Mouse (Mus musculus): Measurements from ENCODE around the gene Tmigd3. TPM values are rescaled to one million over a fixed set of nuclear protein-coding genes. Genes with fewer than 3 reads are reported as not detected.
A peak's percentile ranks its signal among the peaks of the same experiment; 100 is the strongest.

Gene Tmigd3
- under 1 TPM in 1 of 4 experiments, not detected in 3; 0.31 TPM for total RNA-seq (2022)

DNA sequence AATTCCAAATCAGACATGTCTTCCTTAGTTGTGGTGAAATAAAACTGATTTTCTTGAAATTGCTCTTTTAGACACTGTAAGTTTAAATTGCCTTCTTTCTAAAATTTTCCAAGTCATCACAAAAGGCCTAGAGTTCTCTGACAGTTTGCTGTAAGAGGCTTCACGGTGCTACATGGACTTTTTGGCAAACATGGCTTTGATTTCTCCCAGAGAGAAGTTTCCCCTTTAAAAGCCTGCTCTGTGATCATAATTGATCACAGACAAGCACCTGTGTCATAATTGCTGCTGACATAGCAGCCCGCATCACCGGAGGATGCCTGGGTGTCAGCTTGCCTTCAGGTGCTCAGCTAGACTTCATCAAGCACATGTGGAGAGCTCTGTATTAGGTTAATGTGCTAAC lies at the start of gene Tmigd3, which contains the start of gene Adora3:
Gene Tmigd3, plus strand, starts transcription at position 346 of the 400 bp plus-strand sequence.
Gene Adora3, plus strand, starts transcription at position 301 of the 400 bp plus-strand sequence.
- no peak for DNase-seq (ENCODE audit: low spot score in 2 of 2)

DNA sequence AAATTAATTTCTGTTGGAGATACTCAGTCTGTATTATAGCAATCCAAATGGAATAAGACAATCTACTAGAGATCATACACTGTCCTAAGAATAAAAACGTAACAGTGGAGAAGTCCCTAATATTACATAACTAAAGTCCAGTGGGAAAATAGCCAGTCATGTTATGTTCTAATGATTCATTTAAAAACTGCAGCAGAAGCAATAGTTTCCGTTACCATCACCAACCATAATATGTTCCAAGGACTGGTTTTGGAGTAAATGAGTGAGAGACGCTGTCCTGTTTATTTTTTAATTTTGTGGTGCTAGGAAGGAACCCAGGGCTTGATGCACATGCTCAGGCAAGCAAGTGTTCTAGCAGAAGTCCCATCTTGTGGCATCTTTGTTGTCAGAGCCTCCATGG lies 49.2 kb upstream of the Tmigd3 start:
- no peak for DNase-seq (ENCODE audit: low spot score in 2 of 2)

GRCm38 (mm10) chr3:105823609-105824008 lies 47.1 kb upstream of the Tmigd3 start:
- DNase-seq (ENCODE audit: low spot score in 2 of 2): no peak

GRCm38 (mm10) chr3:105824103-105824502 lies 46.6 kb upstream of the Tmigd3 start:
- DNase-seq (ENCODE audit: low spot score in 2 of 2): no peak

DNA sequence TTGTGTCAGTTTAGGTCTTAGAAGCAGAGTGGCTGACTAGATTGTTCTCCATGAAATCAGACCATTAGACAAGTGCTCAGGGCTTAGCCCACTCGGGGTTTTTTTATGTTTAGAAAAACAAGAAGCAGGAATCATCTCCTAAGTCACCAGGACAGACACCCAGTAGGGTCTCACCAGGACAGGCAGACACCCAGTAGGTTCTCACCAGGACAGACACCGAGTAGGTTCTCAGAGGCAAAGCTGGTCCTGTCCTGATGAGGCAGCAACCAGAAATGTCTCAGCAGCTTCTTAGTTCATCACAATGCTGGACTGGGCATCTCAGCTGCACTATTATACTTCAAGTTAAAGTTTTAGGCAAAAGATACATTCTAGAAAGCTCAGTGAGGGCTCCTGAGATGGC lies 46.0 kb upstream of the Tmigd3 start:
- no peak for DNase-seq (ENCODE audit: low spot score in 2 of 2)

- DNase-seq (ENCODE audit: low spot score in 2 of 2): peak; percentile 57 to 61
Measured at GRCm38 (mm10) chr3:105825501-105826161, 45.1 kb upstream of the Tmigd3 start.

DNA sequence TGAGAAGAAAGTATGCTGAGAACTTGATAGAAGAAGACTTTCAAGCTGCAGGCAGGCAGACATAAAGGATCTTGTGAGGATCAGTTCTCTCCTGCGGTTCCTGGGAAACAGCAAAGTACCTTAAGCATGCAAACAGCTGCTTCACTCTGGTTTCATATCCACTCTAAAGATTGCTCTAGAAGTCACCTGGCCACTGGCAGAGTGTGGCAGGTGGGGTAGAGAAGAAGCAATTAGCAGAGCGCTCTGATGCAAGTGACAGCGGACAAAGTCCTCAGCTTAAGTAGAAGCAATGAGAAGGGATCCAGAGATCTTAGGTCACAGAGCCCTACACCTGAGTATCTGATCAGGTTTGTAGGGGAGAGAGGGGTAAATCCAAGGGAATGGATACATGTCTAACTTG lies 39.1 kb upstream of the Tmigd3 start:
- DNase-seq (ENCODE audit: low spot score in 2 of 2): no peak

DNA sequence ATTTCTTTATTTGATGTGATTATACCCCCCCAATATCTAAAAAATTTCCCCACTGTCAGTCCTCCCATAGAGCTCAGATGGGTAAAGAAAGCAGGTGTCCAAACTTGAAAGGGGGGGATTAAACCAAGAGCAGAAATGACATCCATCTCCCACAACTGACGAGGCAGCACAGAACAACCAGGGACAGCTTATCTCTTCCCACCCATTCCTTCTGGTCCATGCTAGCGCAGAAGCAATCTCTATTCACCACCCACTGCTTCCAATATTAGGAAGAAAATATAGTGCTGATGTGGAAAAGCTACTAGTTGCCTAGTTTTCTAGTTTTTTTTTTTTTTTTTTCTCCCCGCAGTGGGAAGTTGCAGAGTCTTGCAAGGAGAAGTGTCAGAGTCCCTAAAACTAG lies 34.8 kb upstream of the Tmigd3 start:
- no peak for DNase-seq (ENCODE audit: low spot score in 2 of 2)

DNA sequence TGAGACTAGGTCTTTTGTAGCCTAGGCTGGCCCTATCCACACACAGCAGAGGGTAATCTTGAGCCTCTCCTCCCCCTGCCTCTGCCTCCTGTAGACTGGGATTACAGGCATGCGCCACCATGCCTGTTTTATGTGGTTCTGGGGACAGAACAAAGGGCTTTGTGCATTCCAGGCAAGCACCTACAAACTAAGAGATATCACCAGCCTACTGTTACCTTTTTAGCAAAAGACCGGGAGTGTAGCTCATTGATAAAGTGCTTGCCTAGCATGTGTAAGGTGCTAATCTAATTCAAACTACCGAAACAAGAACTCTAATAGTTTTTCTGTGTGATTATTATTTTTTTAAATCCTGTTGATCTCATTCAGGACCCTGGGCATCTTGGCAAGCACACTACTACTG lies 33.8 kb upstream of the Tmigd3 start:
- DNase-seq (ENCODE audit: low spot score in 2 of 2): no peak

DNA sequence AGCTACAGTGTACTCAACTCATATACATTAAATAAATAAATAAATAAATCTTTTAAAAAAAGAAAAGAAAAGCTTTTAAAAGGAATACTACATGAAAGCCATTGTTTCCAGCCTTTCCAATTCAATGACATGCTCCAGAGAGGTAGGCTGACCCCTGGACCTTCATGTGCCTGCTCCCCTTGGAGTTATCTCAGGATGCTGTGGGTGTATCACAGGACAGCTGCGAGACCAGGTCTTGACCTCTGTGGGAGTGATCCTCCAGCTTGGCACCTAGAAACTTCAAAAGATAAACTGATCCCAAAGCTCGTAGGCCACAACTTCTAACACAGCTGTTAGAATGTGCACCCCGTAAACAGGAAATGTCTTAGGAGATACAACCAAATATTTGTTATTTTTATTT lies 32.0 kb upstream of the Tmigd3 start:
- DNase-seq (ENCODE audit: low spot score in 2 of 2): no peak

- DNase-seq (ENCODE audit: low spot score in 2 of 2): no peak
Measured at GRCm38 (mm10) chr3:105839836-105840235, 30.9 kb upstream of the Tmigd3 start.

DNA sequence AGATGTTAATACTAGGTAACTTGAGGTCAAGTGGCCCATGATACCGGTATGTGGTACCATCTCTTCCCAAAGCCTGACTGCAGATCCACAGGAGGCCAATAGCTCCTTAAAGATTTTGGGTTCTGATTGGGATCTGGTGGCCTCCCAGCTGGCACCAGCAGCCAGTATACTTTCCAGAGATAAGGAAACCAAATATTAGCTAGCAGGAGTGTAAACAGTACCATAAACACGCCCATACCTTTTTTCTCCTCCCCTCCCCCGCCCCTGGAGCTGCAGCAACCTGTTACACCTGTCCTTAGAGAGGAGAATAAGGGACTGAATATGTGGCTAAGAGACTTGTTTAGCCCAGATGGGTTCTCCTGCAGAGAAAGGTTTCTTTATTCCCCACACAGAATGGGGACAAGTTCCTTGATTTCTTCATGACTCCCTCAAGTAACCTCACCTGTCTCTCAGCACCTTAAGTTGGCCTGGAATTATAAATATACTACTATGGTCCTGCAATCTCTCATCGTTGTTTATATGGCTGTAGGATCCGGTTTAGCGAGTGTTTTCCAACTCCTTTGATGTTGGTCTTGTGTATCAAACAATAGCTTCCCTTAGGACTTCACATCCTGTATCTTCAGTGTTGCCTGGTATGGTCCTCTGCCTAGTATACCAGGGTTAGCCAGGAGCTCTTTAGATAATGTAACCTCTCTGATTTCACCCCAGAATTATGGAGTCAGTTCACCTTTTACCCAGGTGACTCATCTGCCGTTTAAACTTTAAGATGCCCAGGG lies 24.2 kb upstream of the Tmigd3 start:
- DNase-seq (ENCODE audit: low spot score in 2 of 2): no peak

DNA sequence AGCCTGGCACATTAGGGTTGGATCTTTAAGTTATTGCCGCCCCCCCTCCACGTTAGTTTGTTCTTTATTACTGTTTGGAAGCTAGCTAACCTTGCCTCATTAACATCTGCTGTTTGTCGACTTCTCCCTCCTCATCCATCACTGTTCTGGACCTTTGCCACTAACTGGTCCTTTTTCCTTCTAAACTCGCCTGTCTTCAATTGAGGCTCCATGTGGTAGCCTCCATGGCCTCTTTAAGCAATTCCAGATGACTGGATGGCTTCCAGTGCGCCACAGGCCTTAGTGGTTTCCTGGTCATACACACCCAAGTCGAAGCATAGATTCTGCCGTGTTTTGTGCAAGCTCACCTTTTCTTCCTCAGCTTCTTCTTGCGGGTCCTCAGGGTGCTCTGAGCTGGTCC lies 16.9 kb upstream of the Tmigd3 start:
- DNase-seq (ENCODE audit: low spot score in 2 of 2): peak; percentile 19 to 23

GRCm38 (mm10) chr3:105854786-105855185 lies 15.9 kb upstream of the Tmigd3 start:
- DNase-seq (ENCODE audit: low spot score in 2 of 2): no peak

GRCm38 (mm10) chr3:105857513-105857912 lies 13.2 kb upstream of the Tmigd3 start:
- no peak for DNase-seq (ENCODE audit: low spot score in 2 of 2)

GRCm38 (mm10) chr3:105861747-105862366 lies 8.8 kb upstream of the Tmigd3 start:
- DNase-seq (ENCODE audit: low spot score in 2 of 2): no peak

- no peak for DNase-seq (ENCODE audit: low spot score in 2 of 2)
Measured at GRCm38 (mm10) chr3:105864123-105864522, 6.6 kb upstream of the Tmigd3 start.

DNA sequence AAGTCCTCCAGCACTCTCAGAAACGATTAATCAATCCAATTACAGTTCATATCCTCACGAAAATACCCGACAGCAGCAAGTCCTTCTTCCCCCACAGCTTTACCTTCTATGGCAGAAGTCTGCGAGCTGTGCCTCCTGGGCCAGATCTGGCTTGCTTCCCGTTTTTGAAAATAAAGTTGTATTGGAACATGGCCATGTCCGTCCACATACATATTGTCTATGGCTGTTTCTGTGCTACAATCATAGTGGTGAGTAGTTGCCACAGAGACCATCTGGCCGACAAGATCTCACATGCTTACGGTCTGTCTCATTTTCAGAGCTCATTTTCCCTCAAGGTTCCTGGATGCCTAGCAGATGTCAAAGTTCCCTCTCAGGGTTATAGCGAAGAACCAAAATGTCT lies 5.6 kb upstream of the Tmigd3 start:
- DNase-seq (ENCODE audit: low spot score in 2 of 2): no peak

- no peak for DNase-seq (ENCODE audit: low spot score in 2 of 2)
Measured at GRCm38 (mm10) chr3:105868135-105868534, 2.6 kb upstream of the Tmigd3 start.

GRCm38 (mm10) chr3:105872034-105872433 lies 1.3 kb downstream of the Tmigd3 start:
- DNase-seq (ENCODE audit: low spot score in 2 of 2): no peak

GRCm38 (mm10) chr3:105872579-105872978 lies 1.9 kb downstream of the Tmigd3 start:
- DNase-seq (ENCODE audit: low spot score in 2 of 2): no peak
